Mouse (Mus musculus) stomach, postnatal 0 days (tissue): ENCODE data around the gene Klf9. TPM values are rescaled to one million over a fixed set of nuclear protein-coding genes. Genes with fewer than 3 reads are reported as not detected.

Experiments
- ATAC-seq: fragments of 200-750 bp; cut with Nextera tagmentation; 2 replicates; pipeline ENCODE4 v1.8.0; 2017; ENCODE audit not compliant: low FRiP score, low TSS enrichment
- DNase-seq: peaks from one replicate; pipeline ENCODE4 v3.0.0-alpha.2; 2016; ENCODE audit warnings: low spot score
- H3K27ac ChIP-seq: fragments of 300-500 bp; sonication (generic); replicated peaks from 2 replicates; pipeline ENCODE4 v1.5.1; 2014; ENCODE audit warnings: mild to moderate bottlenecking, control low read depth
- H3K27me3 ChIP-seq: fragments of 300-500 bp; sonication (generic); 2 replicates; pipeline ENCODE4 v1.6.1; 2014; ENCODE audit warnings: low read length; ENCODE audit not compliant: control insufficient read depth, insufficient read depth
- H3K36me3 ChIP-seq: fragments of 300-500 bp; sonication (generic); 2 replicates; pipeline ENCODE4 v1.6.1; 2014; ENCODE audit warnings: low read length, mixed read lengths; ENCODE audit not compliant: control insufficient read depth, insufficient read depth
- H3K4me1 ChIP-seq: fragments of 300-500 bp; sonication (generic); replicated peaks from 2 replicates; pipeline ENCODE4 v1.6.1; 2014; ENCODE audit warnings: antibody characterized with exemption; ENCODE audit not compliant: control insufficient read depth, insufficient read depth
- H3K4me2 ChIP-seq: fragments of 300-500 bp; sonication (generic); replicated peaks from 2 replicates; pipeline ENCODE4 v1.6.1; 2014; ENCODE audit warnings: low read depth, mild to moderate bottlenecking, control low read depth, moderate library complexity
- H3K4me3 ChIP-seq: fragments of 300-500 bp; sonication (generic); 2 replicates; pipeline ENCODE4 v1.5.1; 2014; ENCODE audit warnings: low read depth, low read length, control low read depth
- H3K9ac ChIP-seq: fragments of 300-500 bp; sonication (generic); 2 replicates; pipeline ENCODE4 v1.6.1; 2014; ENCODE audit warnings: mild to moderate bottlenecking, low read length, control low read depth, mixed read lengths
- H3K9me3 ChIP-seq: fragments of 300-500 bp; sonication (generic); 2 replicates; pipeline ENCODE4 v1.6.1; 2016; ENCODE audit warnings: low read length; ENCODE audit not compliant: control insufficient read depth
- CTCF ChIP-seq: IDR thresholded peaks from 2 replicates; pipeline ENCODE4 v1.5.1; 2016; ENCODE audit warnings: antibody characterized with exemption, low read depth, mild to moderate bottlenecking, moderate library complexity
- EP300 ChIP-seq: optimal IDR thresholded peaks from 2 replicates; pipeline ENCODE3; 2016; ENCODE audit warnings: antibody characterized with exemption
- WGBS: fragments of 180-500 bp; shearing (Covaris S2); extraction: QIAGEN DNeasy Blood & Tissue Kit; methylation state at CpG from one replicate; pipeline ENCODE4 v1.1.7; 2014; 5-methylcytosine and 5-hydroxymethylcytosine counted together
- polyA plus RNA-seq: library from polyadenylated mRNA; unstranded; fragments of >200 nt; fragmentation: Nextera tagmentation; extraction: Ambion mirVana; gene quantifications from 2 replicates; pipeline ENCODE4 v1.2.1, GENCODE M21; 2015

Klf9 gene
- polyA plus RNA-seq, 1 experiment from 2014 or later = 17.4 TPM

- 19% methylated on average over 10 of the region's 10 CpGs for WGBS
- Histone ChIP-seq H3K4me2 (no peak overlapping the region), H3K4me1 (no peaks in the 10 kb centered on the region), H3K27ac (no peak overlapping the region), H3K9ac (no peak overlapping the region), H3K27me3 (no peaks in the 10 kb centered on the region), H3K4me3 (no peak overlapping the region), H3K36me3 (no peaks in the 10 kb centered on the region), H3K9me3 (no peaks in the 10 kb centered on the region)
- DNase-seq (peak; percentile 31), ATAC-seq (peak; percentile 61)
- no peak for TF ChIP-seq CTCF
- TF ChIP-seq EP300 = no peak
Measured at GRCm38 (mm10) chr19:23121875-23122274, 19.2 kb upstream of the Klf9 start.

GRCm38 (mm10) chr19:23124023-23124550, 16.9 kb upstream of the Klf9 start:
- Histone ChIP-seq H3K27ac (no peak overlapping the region), H3K4me1 (no peaks in the 10 kb centered on the region), H3K4me3 (no peak overlapping the region), H3K36me3 (no peaks in the 10 kb centered on the region), H3K27me3 (no peaks in the 10 kb centered on the region), H3K4me2 (no peak overlapping the region), H3K9ac (no peak overlapping the region), H3K9me3 (no peaks in the 10 kb centered on the region)
- DNase-seq (no peak), ATAC-seq (no peak)
- TF ChIP-seq EP300 (no peak), CTCF (no peak)
- WGBS = 79% methylated on average over 7 of the region's 7 CpGs

- 64% methylated on average over 9 of the region's 9 CpGs for WGBS
- 0 out of 2 replicates have a peak overlapping the region, but pooled peaks have one; percentile 18 for H3K27ac ChIP-seq
- no peak for TF ChIP-seq CTCF
- TF ChIP-seq EP300 = no peak
- no peak overlapping the region for H3K4me3 ChIP-seq
- H3K4me2 ChIP-seq = no peak overlapping the region
- no peaks in the 10 kb centered on the region for H3K27me3 ChIP-seq
- H3K4me1 ChIP-seq = no peaks in the 10 kb centered on the region
- H3K9ac ChIP-seq = no peak overlapping the region
- DNase-seq (no peak), ATAC-seq (no peak)
- H3K36me3 ChIP-seq = no peaks in the 10 kb centered on the region
- H3K9me3 ChIP-seq = no peaks in the 10 kb centered on the region
Measured at GRCm38 (mm10) chr19:23125227-23126150, 15.5 kb upstream of the Klf9 start.

- H3K27me3 ChIP-seq = no peaks in the 10 kb centered on the region
- H3K9me3 ChIP-seq = no peaks in the 10 kb centered on the region
- 0 out of 2 replicates have a peak, but pooled peaks cover 2% of the 10 kb centered on the region for H3K4me1 ChIP-seq
- no peaks in the 10 kb centered on the region for H3K36me3 ChIP-seq
- ATAC-seq (no peak), DNase-seq (no peak)
- no peak overlapping the region for H3K9ac ChIP-seq
- WGBS = 97% methylated on average over 2 of the region's 2 CpGs
- H3K4me3 ChIP-seq = no peak overlapping the region
- H3K4me2 ChIP-seq = no peak overlapping the region
- H3K27ac ChIP-seq = no peak overlapping the region
- TF ChIP-seq CTCF (no peak), EP300 (no peak)
Measured at GRCm38 (mm10) chr19:23129908-23130307, 11.1 kb upstream of the Klf9 start.

- 64% methylated on average over 3 of the region's 3 CpGs for WGBS
- TF ChIP-seq CTCF (no peak), EP300 (no peak)
- no peaks in the 10 kb centered on the region for H3K27me3 ChIP-seq
- no peak overlapping the region for H3K27ac ChIP-seq
- H3K9ac ChIP-seq = no peak overlapping the region
- no peak overlapping the region for H3K4me3 ChIP-seq
- DNase-seq = no peak
- H3K9me3 ChIP-seq = no peaks in the 10 kb centered on the region
- H3K36me3 ChIP-seq = no peaks in the 10 kb centered on the region
- H3K4me1 ChIP-seq = peaks cover 5% of the 10 kb centered on the region; the same call in 1 of the 2 replicates
- no peak overlapping the region for H3K4me2 ChIP-seq
- ATAC-seq = no peak
Measured at GRCm38 (mm10) chr19:23132106-23132635, 8.9 kb upstream of the Klf9 start.
